Comparison of ENCODE assay signal across 26 mouse cellular contexts in the genomic region with DNA sequence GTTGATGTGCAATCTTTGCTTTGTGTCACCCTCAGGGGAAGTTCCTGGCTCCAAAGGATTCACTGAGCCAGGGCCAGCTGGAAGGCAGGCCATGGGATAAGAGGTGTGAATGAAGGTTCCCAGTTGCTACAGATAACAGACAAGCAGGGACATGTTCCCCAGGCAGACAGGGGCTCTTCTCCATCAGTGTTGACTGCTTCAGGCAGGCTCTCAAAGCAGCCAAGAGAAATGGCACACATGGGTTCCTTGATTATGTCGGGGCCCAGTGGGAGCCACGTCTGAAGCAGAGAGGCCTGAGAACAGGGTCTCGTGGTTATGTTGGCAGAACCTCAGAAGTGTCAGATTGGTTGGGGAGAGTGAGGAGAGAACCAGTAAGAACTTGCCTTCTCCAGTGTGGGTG. TPM values are rescaled to one million over a fixed set of nuclear protein-coding genes. Genes with fewer than 3 reads are reported as not detected.
DNase-seq lines count a peak whose midpoint lies in the region; ATAC-seq lines count a peak whose summit lies in the region.
"Had no signal": no experiment of that assay in that cellular context is flagged by ENCODE, and none has a peak within 500 bp of the region (broad histone marks: within the 10 kb centered on the region; RNA-seq: fewer than 3 reads in every experiment).

No protein-coding gene starts in this region.

- no peak overlapping the region for H3K9ac ChIP-seq in heart, embryonic 15.5 days
- H3K9ac ChIP-seq in lung, embryonic 15.5 days: no peak overlapping the region
- H3K9ac ChIP-seq: embryonic facial prominence, embryonic 13.5 days; forebrain, embryonic 12.5 days; limb, embryonic 13.5 days had no signal

- H3K27me3 ChIP-seq in heart, embryonic 15.5 days: no peaks in the 10 kb centered on the region
- no peaks in the 10 kb centered on the region for H3K27me3 ChIP-seq in lung, embryonic 15.5 days
- H3K27me3 ChIP-seq: embryonic facial prominence, embryonic 13.5 days; forebrain, embryonic 12.5 days had no signal

- no peak overlapping the region for H3K4me2 ChIP-seq in heart, embryonic 15.5 days
- no peak overlapping the region for H3K4me2 ChIP-seq in lung, embryonic 15.5 days
- H3K4me2 ChIP-seq: embryonic facial prominence, embryonic 13.5 days; forebrain, embryonic 12.5 days; limb, embryonic 13.5 days had no signal

- peak; percentile 90 for ATAC-seq in heart, embryonic 15.5 days (replicated peaks; ENCODE audit: insufficient number of reproducible peaks, insufficient read depth, low FRiP score, low read depth)
- peak; percentile 93 for ATAC-seq in lung, embryonic 15.5 days (ENCODE audit: borderline replicate concordance, extremely low read depth, low FRiP score, low TSS enrichment)
- ATAC-seq: activated CD4-positive, CD25-positive, alpha-beta regulatory T cell, adult 4 months; hindbrain, postnatal 0 days had no signal

- no peak overlapping the region for H3K4me3 ChIP-seq in heart, embryonic 15.5 days
- no peak overlapping the region for H3K4me3 ChIP-seq in lung, embryonic 15.5 days
- H3K4me3 ChIP-seq: embryonic facial prominence, embryonic 13.5 days; forebrain, embryonic 12.5 days; limb, embryonic 13.5 days; midbrain, embryonic 10.5 days had no signal

- H3K9me3 ChIP-seq in heart, embryonic 15.5 days (replicated peaks): no peaks in the 10 kb centered on the region
- no peaks in the 10 kb centered on the region for H3K9me3 ChIP-seq in lung, embryonic 15.5 days
- H3K9me3 ChIP-seq: embryonic facial prominence, embryonic 13.5 days; forebrain, embryonic 12.5 days; limb, embryonic 13.5 days; midbrain, embryonic 10.5 days had no signal

- DNase-seq in urinary bladder, postnatal 14 days (ENCODE audit: low spot score): peak; percentile 8
- no peak for DNase-seq in urinary bladder, postnatal 4 days (ENCODE audit: low spot score in 2 of 2)
- no peak for DNase-seq in adrenal gland, adult 8-10 months
- no peak for DNase-seq in thymus, postnatal 10 days (ENCODE audit: low spot score in 2 of 2)
- DNase-seq in layer of hippocampus, postnatal 36 days: no peak
- DNase-seq in neural tube, embryonic 10.5 days (ENCODE audit: extremely low spot score, low spot score): no peak
- DNase-seq: cerebellum, adult 11 months; gastrocnemius, postnatal 36 days; kidney, adult 2 months; kidney, postnatal 36 days had no signal

- H3K27ac ChIP-seq in heart, embryonic 15.5 days: peak overlapping the region; percentile 85
- H3K27ac ChIP-seq in lung, embryonic 15.5 days: peak overlapping the region; percentile 46
- H3K27ac ChIP-seq: embryonic facial prominence, embryonic 13.5 days; forebrain, embryonic 12.5 days; hindbrain, postnatal 0 days; limb, embryonic 13.5 days; midbrain, embryonic 10.5 days had no signal

- H3K36me3 ChIP-seq in heart, embryonic 15.5 days: peaks cover 11% of the 10 kb centered on the region
- no peaks in the 10 kb centered on the region for H3K36me3 ChIP-seq in lung, embryonic 15.5 days
- H3K36me3 ChIP-seq: embryonic facial prominence, embryonic 13.5 days; forebrain, embryonic 12.5 days; limb, embryonic 13.5 days; midbrain, embryonic 10.5 days had no signal

- 13% methylated on average over 3 of the region's 3 CpGs for WGBS in heart, embryonic 15.5 days
- WGBS in lung, embryonic 15.5 days: 38% methylated on average over 3 of the region's 3 CpGs

- H3K4me1 ChIP-seq in heart, embryonic 15.5 days (replicated peaks): peaks cover 45% of the 10 kb centered on the region
- peaks cover 17% of the 10 kb centered on the region for H3K4me1 ChIP-seq in lung, embryonic 15.5 days
- H3K4me1 ChIP-seq: embryonic facial prominence, embryonic 13.5 days; midbrain, embryonic 10.5 days had no signal

RNA-seq across cellular contexts. Expression of a gene that starts 30.1 kb away (rescaled TPM):
- polyA plus RNA-seq in heart, embryonic 15.5 days (2015; fragmentation: Nextera tagmentation; extraction: Ambion mirVana): 24.1 and 25.5 TPM in 2 replicates
- polyA plus RNA-seq in lung, embryonic 15.5 days (2015; fragmentation: Nextera tagmentation; extraction: Ambion mirVana): 1.1 and 2.4 TPM in 2 replicates
- total RNA-seq in adrenal gland, adult 8-10 months (2022): 1 to 10 TPM in 3 of 4 experiments, under 1 TPM in 1; 0.66 to 2.1 (median 1.8) TPM
- total RNA-seq in layer of hippocampus, postnatal 36 days (2021): under 1 TPM; 0.35 to 0.40 TPM
- total RNA-seq: gastrocnemius, postnatal 36 days; monocyte, adult 5-6 weeks had no signal
- polyA plus RNA-seq: activated CD4-positive, CD25-positive, alpha-beta regulatory T cell, adult 4 months; thymus, postnatal 0 days had no signal

RNA-seq across cellular contexts. Expression of a gene that starts 58.2 kb away (rescaled TPM):
- 0.08 TPM in 1 of 2 replicates, not detected in the other for polyA plus RNA-seq in heart, embryonic 15.5 days (2015; fragmentation: Nextera tagmentation; extraction: Ambion mirVana)
- polyA plus RNA-seq in lung, embryonic 15.5 days (2015; fragmentation: Nextera tagmentation; extraction: Ambion mirVana): not detected in 2 replicates
- not detected for total RNA-seq in adrenal gland, adult 8-10 months (2022)
- total RNA-seq in layer of hippocampus, postnatal 36 days (2021): not detected
- total RNA-seq: common myeloid progenitor, adult 5-6 weeks; gastrocnemius, postnatal 36 days; hindbrain, postnatal 0 days; layer of hippocampus, postnatal 25 days had no signal
- polyA plus RNA-seq: activated CD4-positive, CD25-positive, alpha-beta regulatory T cell, adult 4 months; embryonic facial prominence, embryonic 13.5 days; forebrain, embryonic 12.5 days; hindbrain, postnatal 0 days; limb, embryonic 13.5 days; liver, embryonic 16.5 days; midbrain, embryonic 10.5 days; neural tube, embryonic 14.5 days; small intestine, adult 2 months; stomach, embryonic 14.5 days; thymus, postnatal 0 days had no signal
